Comparison of ENCODE assay signal across 20 mouse cellular contexts in genomic region chr1:19458646-19459441, GRCm38 (mm10).
DNase-seq lines count a peak whose midpoint lies in the region; ATAC-seq lines count a peak whose summit lies in the region.
"Had no signal": no experiment of that assay in that cellular context is flagged by ENCODE, and none has a peak within 500 bp of the region (broad histone marks: within the 10 kb centered on the region; RNA-seq: fewer than 3 reads in every experiment).

No protein-coding gene starts in this region.

- 92% methylated on average over 14 of the region's 14 CpGs for WGBS in midbrain, embryonic 11.5 days
- WGBS in midbrain, embryonic 10.5 days = 94% methylated on average over 14 of the region's 14 CpGs

- ATAC-seq in midbrain, embryonic 11.5 days (ENCODE audit: low FRiP score) = no peak
- ATAC-seq: activated CD4-positive, CD25-positive, alpha-beta regulatory T cell, adult 4 months; forebrain, embryonic 16.5 days; midbrain, embryonic 13.5 days; Patski had no signal

- no peaks in the 10 kb centered on the region for H3K27me3 ChIP-seq in midbrain, embryonic 11.5 days (ENCODE audit: control insufficient read depth, insufficient read depth, low read length)
- H3K27me3 ChIP-seq in midbrain, embryonic 10.5 days (ENCODE audit: low read depth, poor library complexity, severe bottlenecking) = no peaks in the 10 kb centered on the region
- H3K27me3 ChIP-seq: embryonic facial prominence, embryonic 12.5 days; heart, embryonic 15.5 days; midbrain, embryonic 13.5 days had no signal

- H3K9ac ChIP-seq in midbrain, embryonic 11.5 days (ENCODE audit: low read length) = no peak overlapping the region
- H3K9ac ChIP-seq: embryonic facial prominence, embryonic 12.5 days; heart, embryonic 15.5 days; midbrain, embryonic 13.5 days had no signal

- H3K36me3 ChIP-seq in midbrain, embryonic 11.5 days (ENCODE audit: control insufficient read depth, insufficient read depth, low read length) = no peaks in the 10 kb centered on the region
- H3K36me3 ChIP-seq in midbrain, embryonic 10.5 days = no peaks in the 10 kb centered on the region
- H3K36me3 ChIP-seq: embryonic facial prominence, embryonic 12.5 days; heart, embryonic 15.5 days; hindbrain, embryonic 10.5 days; midbrain, embryonic 13.5 days had no signal

- no peak overlapping the region for H3K4me2 ChIP-seq in midbrain, embryonic 11.5 days
- H3K4me2 ChIP-seq: embryonic facial prominence, embryonic 12.5 days; heart, embryonic 15.5 days; midbrain, embryonic 13.5 days had no signal

- no peaks in the 10 kb centered on the region for H3K9me3 ChIP-seq in midbrain, embryonic 11.5 days (ENCODE audit: control insufficient read depth, low read length)
- H3K9me3 ChIP-seq in midbrain, embryonic 10.5 days (replicated peaks) = no peaks in the 10 kb centered on the region
- H3K9me3 ChIP-seq: embryonic facial prominence, embryonic 12.5 days; heart, embryonic 15.5 days; hindbrain, embryonic 10.5 days; midbrain, embryonic 13.5 days had no signal

- no peaks in the 10 kb centered on the region for H3K4me1 ChIP-seq in midbrain, embryonic 11.5 days (ENCODE audit: control insufficient read depth, insufficient read depth, low read length)
- H3K4me1 ChIP-seq in midbrain, embryonic 10.5 days = no peaks in the 10 kb centered on the region
- H3K4me1 ChIP-seq: embryonic facial prominence, embryonic 12.5 days; heart, embryonic 15.5 days; hindbrain, embryonic 10.5 days; midbrain, embryonic 13.5 days had no signal

- peak; percentile 71 for DNase-seq in midbrain, embryonic 11.5 days (ENCODE audit: low spot score, missing footprints)
- no peak for DNase-seq in midbrain, embryonic 10.5 days (ENCODE audit: low spot score)
- DNase-seq in kidney, adult 9 months = peak; percentile 69
- peak; percentile 9 to 26 for DNase-seq in kidney, postnatal 4 days
- no peak for DNase-seq in lung, postnatal 10 days
- no peak for DNase-seq in frontal cortex, postnatal 25 days (ENCODE audit: low spot score in 2 of 2)
- no peak for DNase-seq in spleen, postnatal 36 days (ENCODE audit: low spot score in 2 of 2)
- DNase-seq: cerebellum, adult 9-11 months; gastrocnemius, postnatal 10 days; heart, adult 2 months; layer of hippocampus, adult 9-11 months; lung, adult 2 months; lung, postnatal 4 days had no signal

- no peak overlapping the region for H3K27ac ChIP-seq in midbrain, embryonic 11.5 days (ENCODE audit: low read depth, low read length)
- no peak overlapping the region for H3K27ac ChIP-seq in midbrain, embryonic 10.5 days (replicated peaks)
- H3K27ac ChIP-seq: embryonic facial prominence, embryonic 12.5 days; heart, adult 2 months; heart, embryonic 15.5 days; hindbrain, embryonic 10.5 days; midbrain, embryonic 13.5 days had no signal

- H3K4me3 ChIP-seq in midbrain, embryonic 11.5 days (ENCODE audit: low read depth, low read length) = no peak overlapping the region
- H3K4me3 ChIP-seq in midbrain, embryonic 10.5 days = no peak overlapping the region
- H3K4me3 ChIP-seq: embryonic facial prominence, embryonic 12.5 days; heart, adult 2 months; heart, embryonic 15.5 days; hindbrain, embryonic 10.5 days; midbrain, embryonic 13.5 days had no signal

Comparison
In these comparisons a context has a peak if more than half of its experiments do, and no peak if none do; other contexts are left out.
1. DNase-seq: peak in midbrain, embryonic 11.5 days (single experiment), kidney, adult 9 months (single experiment) and kidney, postnatal 4 days (2 of 2); none in midbrain, embryonic 10.5 days (single experiment), lung, postnatal 10 days (single experiment), frontal cortex, postnatal 25 days (0 of 2) and spleen, postnatal 36 days (0 of 2).